8 mouse cellular contexts compared by ENCODE assay signal in genomic region chr8:70565561-70565960, GRCm38 (mm10). TPM values are rescaled to one million over a fixed set of nuclear protein-coding genes. Genes with fewer than 3 reads are reported as not detected.
DNase-seq lines count a peak whose midpoint lies in the region; TF ChIP-seq lines count a peak whose summit lies in the region.

No protein-coding gene starts in this region.

- DNase-seq in adrenal gland, postnatal 25 days, result peak; percentile 39
- no peak for DNase-seq in adrenal gland, postnatal 4 days (ENCODE audit: low spot score in 2 of 2)
- peak; percentile 34 for DNase-seq in lung, postnatal 10 days
- no peak for DNase-seq in lung, adult 2 months
- DNase-seq in kidney, postnatal 25 days, result peak; percentile 77 to 82
- peak; percentile 48 for DNase-seq in thymus, postnatal 14 days
- DNase-seq in left cerebral cortex, postnatal 4 days, result no peak
- DNase-seq in gastrocnemius, postnatal 10 days, result no peak

- peaks cover 37% of the 10 kb centered on the region for H3K4me1 ChIP-seq in lung, adult 2 months (ENCODE audit: control insufficient read depth, insufficient read depth, low read length)

- 21% methylated on average over 3 of the region's 3 CpGs for WGBS in lung, adult 2 months

- intact Hi-C loops in left cerebral cortex, postnatal 4 days (cut with DNase I), result no loop called here

- no peak for TF ChIP-seq POLR2A in lung, adult 2 months (IDR thresholded peaks at IDR 0.05; ENCODE audit: borderline replicate concordance, extremely low read depth, low read depth, low read length)

- no peak overlapping the region for H3K4me3 ChIP-seq in lung, adult 2 months (replicated peaks; ENCODE audit: extremely low read depth, low read depth, low read length)

- no peak for TF ChIP-seq CTCF in lung, adult 2 months (IDR thresholded peaks at IDR 0.05; ENCODE audit: insufficient read depth, low read length)

RNA-seq across cellular contexts. Expression of gene Ell, which starts 26.3 kb away (rescaled TPM):
- 24.3 and 29.8 TPM in 2 replicates for total RNA-seq in adrenal gland, postnatal 25 days (2021)
- total RNA-seq in adrenal gland, postnatal 4 days (2021), result 10 to 100 TPM; 31.0 to 32.4 TPM
- 29.6 and 32.9 TPM in 2 replicates for polyA plus RNA-seq in lung, adult 2 months (2012; rRNA removed)
- total RNA-seq in left cerebral cortex, postnatal 4 days (2021), result 10 to 100 TPM; 17.7 to 20.0 TPM
- total RNA-seq in gastrocnemius, postnatal 10 days (2021), result 10 to 100 TPM; 12.7 to 19.8 TPM

RNA-seq across cellular contexts. Expression of gene Isyna1, which starts 28.6 kb away (rescaled TPM):
- 89.7 and 101 TPM in 2 replicates for total RNA-seq in adrenal gland, postnatal 25 days (2021)
- 10 to 100 TPM; 82.6 to 88.9 TPM for total RNA-seq in adrenal gland, postnatal 4 days (2021)
- 102 and 112 TPM in 2 replicates for polyA plus RNA-seq in lung, adult 2 months (2012; rRNA removed)
- total RNA-seq in left cerebral cortex, postnatal 4 days (2021), result 10 to 100 TPM; 87.9 to 88.5 TPM
- 10 to 100 TPM; 30.0 to 31.6 TPM for total RNA-seq in gastrocnemius, postnatal 10 days (2021)

RNA-seq across cellular contexts. Expression of gene Kxd1, which starts 37.8 kb away (rescaled TPM):
- total RNA-seq in adrenal gland, postnatal 25 days (2021), result 68.9 and 85.4 TPM in 2 replicates
- 10 to 100 TPM; 80.4 to 80.5 TPM for total RNA-seq in adrenal gland, postnatal 4 days (2021)
- polyA plus RNA-seq in lung, adult 2 months (2012; rRNA removed), result 48.7 and 54.6 TPM in 2 replicates
- total RNA-seq in left cerebral cortex, postnatal 4 days (2021), result 10 to 100 TPM; 31.9 to 33.0 TPM
- 10 to 100 TPM; 57.8 to 61.0 TPM for total RNA-seq in gastrocnemius, postnatal 10 days (2021)

RNA-seq across cellular contexts. Expression of gene Fkbp8, which starts 38.0 kb away (rescaled TPM):
- 361 and 404 TPM in 2 replicates for total RNA-seq in adrenal gland, postnatal 25 days (2021)
- 100 to 1,000 TPM; 315 to 322 TPM for total RNA-seq in adrenal gland, postnatal 4 days (2021)
- 361 and 369 TPM in 2 replicates for polyA plus RNA-seq in lung, adult 2 months (2012; rRNA removed)
- 100 to 1,000 TPM; 311 to 344 TPM for total RNA-seq in left cerebral cortex, postnatal 4 days (2021)
- 100 to 1,000 TPM; 135 to 145 TPM for total RNA-seq in gastrocnemius, postnatal 10 days (2021)

RNA-seq across cellular contexts. Expression of gene Ssbp4, which starts 43.1 kb away (rescaled TPM):
- 82.0 and 88.2 TPM in 2 replicates for total RNA-seq in adrenal gland, postnatal 25 days (2021)
- total RNA-seq in adrenal gland, postnatal 4 days (2021), result 100 to 1,000 TPM; 137 to 154 TPM
- 228 and 351 TPM in 2 replicates for polyA plus RNA-seq in lung, adult 2 months (2012; rRNA removed)
- 100 to 1,000 TPM; 156 to 193 TPM for total RNA-seq in left cerebral cortex, postnatal 4 days (2021)
- 10 to 100 TPM; 31.1 to 40.1 TPM for total RNA-seq in gastrocnemius, postnatal 10 days (2021)

Comparison
In these comparisons a context has a peak if more than half of its experiments do, and no peak if none do; other contexts are left out.
1. DNase-seq: peak in adrenal gland, postnatal 25 days (single experiment), lung, postnatal 10 days (single experiment), kidney, postnatal 25 days (2 of 2) and thymus, postnatal 14 days (single experiment); none in adrenal gland, postnatal 4 days (0 of 2), lung, adult 2 months (single experiment), left cerebral cortex, postnatal 4 days (single experiment) and gastrocnemius, postnatal 10 days (single experiment).